Mouse (Mus musculus) urinary bladder, postnatal 36 days (tissue): ENCODE data around the gene Dcaf8.

Experiments
- DNase-seq, 2 experiments: peaks; one replicate each; pipeline ENCODE4 v3.0.0; 2022; ENCODE audit warnings: low spot score in 2 of 2, mixed read lengths in 1 of 2

Gene Dcaf8

GRCm38 (mm10) chr1:172194435-172194834, 46.6 kb downstream of the Dcaf8 start:
- DNase-seq = no peak

- DNase-seq = no peak
These were observed 49.3 kb downstream of the Dcaf8 start for GRCm38 (mm10) chr1:172197146-172197545.

GRCm38 (mm10) chr1:172197851-172198250, 50.0 kb downstream of the Dcaf8 start:
- no peak for DNase-seq

GRCm38 (mm10) chr1:172198316-172198715, 50.4 kb downstream of the Dcaf8 start:
- DNase-seq = no peak

- no peak for DNase-seq
These were observed 51.1 kb downstream of the Dcaf8 start for GRCm38 (mm10) chr1:172198996-172199395.

GRCm38 (mm10) chr1:172200161-172200560, 52.3 kb downstream of the Dcaf8 start:
- peak; percentile 49 to 55 for DNase-seq

- no peak for DNase-seq
These were observed 53.1 kb downstream of the Dcaf8 start for GRCm38 (mm10) chr1:172200871-172201447.

- peak; percentile 47 to 51 for DNase-seq
These were observed 54.3 kb downstream of the Dcaf8 start for GRCm38 (mm10) chr1:172201967-172202880.

GRCm38 (mm10) chr1:172202894-172203522, 55.1 kb downstream of the Dcaf8 start:
- DNase-seq = no peak

- DNase-seq = no peak
These were observed 55.7 kb downstream of the Dcaf8 start for GRCm38 (mm10) chr1:172203566-172203965.

GRCm38 (mm10) chr1:172204033-172204813, 56.3 kb downstream of the Dcaf8 start:
- DNase-seq = no peak

- DNase-seq = no peak
These were observed 57.2 kb downstream of the Dcaf8 start for GRCm38 (mm10) chr1:172204814-172205740.

GRCm38 (mm10) chr1:172205741-172206087, 57.8 kb downstream of the Dcaf8 start:
- no peak for DNase-seq

GRCm38 (mm10) chr1:172206141-172206917, 58.4 kb downstream of the Dcaf8 start, which contains the start of gene Pea15a:
TSS of gene Pea15a (minus strand) at chr1:172206804.
- peak; percentile 74 to 85 for DNase-seq

- no peak for DNase-seq
These were observed 59.3 kb downstream of the Dcaf8 start for GRCm38 (mm10) chr1:172207111-172207584.

GRCm38 (mm10) chr1:172212776-172213175, 64.9 kb downstream of the Dcaf8 start:
- no peak for DNase-seq

GRCm38 (mm10) chr1:172213771-172214170, 65.9 kb downstream of the Dcaf8 start:
- DNase-seq = no peak

- no peak for DNase-seq
These were observed 66.9 kb downstream of the Dcaf8 start for GRCm38 (mm10) chr1:172214748-172215147.

GRCm38 (mm10) chr1:172217148-172217547, 69.3 kb downstream of the Dcaf8 start:
- peak; percentile 89 to 95 for DNase-seq
